Mouse (Mus musculus): ENCODE measurements around the gene Thoc6.

- TF ChIP-seq CTCF (IDR thresholded peaks at IDR 0.05; ENCODE audit: extremely low read depth, insufficient read length, insufficient replicate concordance, low read depth, low read length) (no peak), POLR2A (IDR thresholded peaks at IDR 0.05; ENCODE audit: low read depth, low read length) (no peak)
Observed at GRCm38 (mm10) chr17:23705525-23706104, 31.9 kb upstream of the Thoc6 start.
